Mouse (Mus musculus) myocyte (in vitro differentiated cells): ENCODE data around the gene Mcfd2. TPM values are rescaled to one million over a fixed set of nuclear protein-coding genes. Genes with fewer than 3 reads are reported as not detected.

Source experiments
- H3K27me3 ChIP-seq: one replicate; pipeline ENCODE4 v1.6.1; 2011; ENCODE audit not compliant: control insufficient read depth, insufficient read depth, insufficient read length
- H3K36me3 ChIP-seq: one replicate; pipeline ENCODE4 v1.6.1; 2011; ENCODE audit not compliant: control insufficient read depth, insufficient read depth
- H3K4me2 ChIP-seq: one replicate; pipeline ENCODE4 v1.6.1; 2011; ENCODE audit warnings: low read depth, control low read depth
- H3K4me3 ChIP-seq: one replicate; pipeline ENCODE4 v1.5.1; 2011; ENCODE audit warnings: mild to moderate bottlenecking, control low read depth, moderate library complexity
- H3K79me2 ChIP-seq: one replicate; pipeline ENCODE4 v1.6.1; 2011; ENCODE audit not compliant: control insufficient read depth, insufficient read depth
- H3ac ChIP-seq: one replicate; pipeline ENCODE4 v1.6.1; 2011; ENCODE audit not compliant: control insufficient read depth, insufficient read length
- CEBPB ChIP-seq: IDR thresholded peaks from 2 replicates; pipeline ENCODE4 v1.6.1; 2011; ENCODE audit warnings: mild to moderate bottlenecking, moderate library complexity; ENCODE audit not compliant: poor library complexity, insufficient read depth, severe bottlenecking
- E2F4 ChIP-seq: IDR thresholded peaks from one replicate; pipeline ENCODE4 v1.6.1; 2011; ENCODE audit warnings: mild to moderate bottlenecking, control low read depth, moderate library complexity; ENCODE audit not compliant: insufficient read depth
- MAX ChIP-seq: IDR thresholded peaks from one replicate; pipeline ENCODE4 v1.6.1; 2011; ENCODE audit warnings: low read depth, mild to moderate bottlenecking, control low read depth
- MYOD1 ChIP-seq, 3 experiments: IDR thresholded peaks; one replicate each; pipeline ENCODE4 v1.6.1; 2011; ENCODE audit warnings: control low read depth in 2 of 3, low read depth in 2 of 3, mild to moderate bottlenecking in 2 of 3, moderate library complexity in 1 of 3; ENCODE audit not compliant: insufficient read length in 2 of 3, control insufficient read depth in 1 of 3
- MYOG ChIP-seq, 3 experiments: IDR thresholded peaks; one replicate each; pipeline ENCODE4 v1.6.1; 2011; ENCODE audit warnings: control low read depth in 2 of 3, low read depth in 2 of 3, mild to moderate bottlenecking in 2 of 3; ENCODE audit not compliant: insufficient read length in 2 of 3, control insufficient read depth in 1 of 3, insufficient read depth in 1 of 3
- POLR2A ChIP-seq: IDR thresholded peaks from one replicate; pipeline ENCODE4 v1.6.1; 2011; ENCODE audit warnings: low read depth, mild to moderate bottlenecking, control low read depth, moderate library complexity; ENCODE audit not compliant: insufficient read length
- POLR2AphosphoS2 ChIP-seq: IDR thresholded peaks from one replicate; pipeline ENCODE4 v1.6.1; 2011; ENCODE audit warnings: low read depth, control low read depth; ENCODE audit not compliant: insufficient read length
- REST ChIP-seq: IDR thresholded peaks from one replicate; pipeline ENCODE4 v1.6.1; 2011; ENCODE audit warnings: mild to moderate bottlenecking, control low read depth, moderate library complexity; ENCODE audit not compliant: insufficient read depth, insufficient read length
- SRF ChIP-seq: IDR thresholded peaks from one replicate; pipeline ENCODE4 v1.6.1; 2011; ENCODE audit warnings: low read depth; ENCODE audit not compliant: control insufficient read depth, insufficient read length
- TCF12 ChIP-seq: IDR thresholded peaks from one replicate; pipeline ENCODE4 v1.6.1; 2011; ENCODE audit warnings: mild to moderate bottlenecking, control low read depth; ENCODE audit not compliant: poor library complexity, insufficient read depth, severe bottlenecking
- TCF3 ChIP-seq: IDR thresholded peaks from one replicate; pipeline ENCODE4 v1.6.1; 2011; ENCODE audit warnings: low read depth, control low read depth; ENCODE audit not compliant: insufficient read length
- USF1 ChIP-seq: IDR thresholded peaks from one replicate; pipeline ENCODE4 v1.6.1; 2011; ENCODE audit warnings: low read depth, mild to moderate bottlenecking, control low read depth, moderate library complexity
- polyA plus RNA-seq: library from polyadenylated mRNA; unstranded; fragments of >200 nt; fragmentation: generic; extraction: Trizol; gene quantifications from one replicate; pipeline ENCODE4 v1.2.1, GENCODE M21; 2012; ENCODE audit warnings: missing spikeins

Gene Mcfd2
- polyA plus RNA-seq, 1 experiment = 59.1 TPM

GRCm38 (mm10) chr17:87225384-87225783 is 40.4 kb downstream of the Mcfd2 start:
- H3K4me3 ChIP-seq = no peak overlapping the region
- TF ChIP-seq TCF12 = no peak
- TF ChIP-seq POLR2A = no peak
- no peak for TF ChIP-seq MAX
- no peak for TF ChIP-seq USF1
- no peak for TF ChIP-seq TCF3
- TF ChIP-seq SRF = no peak
- TF ChIP-seq MYOG (IDR thresholded peaks at IDR 0.05; ENCODE audit: control insufficient read depth in 1 of 3, insufficient read depth in 1 of 3, insufficient read length in 2 of 3, low read depth in 2 of 3) = no peak
- no peak for TF ChIP-seq REST
- no peak for TF ChIP-seq MYOD1 (IDR thresholded peaks at IDR 0.05; ENCODE audit: control insufficient read depth in 1 of 3, insufficient read length in 2 of 3, low read depth in 2 of 3)
- TF ChIP-seq CEBPB = no peak
- no peak for TF ChIP-seq POLR2AphosphoS2

DNA sequence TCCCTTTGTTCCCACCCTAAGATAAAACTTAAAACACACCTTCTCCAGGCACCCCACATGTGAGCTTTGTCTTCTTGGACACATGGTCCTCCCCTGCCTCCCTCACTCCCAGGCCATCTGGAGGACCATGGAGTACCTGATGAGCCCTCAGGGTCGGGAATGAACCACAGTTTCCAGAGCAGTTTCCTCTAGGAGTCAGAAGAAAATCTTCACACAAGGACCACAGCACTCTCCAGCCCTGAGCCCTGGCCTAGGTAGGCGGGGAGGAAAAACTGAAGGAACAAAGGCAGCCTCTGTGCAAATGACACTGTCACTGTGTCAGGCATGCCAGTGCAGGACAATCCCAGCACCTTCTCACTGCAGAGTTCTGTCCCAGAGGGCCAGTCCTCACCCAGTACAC is 41.3 kb downstream of the Mcfd2 start:
- Histone ChIP-seq H3K27me3 (no peaks in the 10 kb centered on the region), H3K79me2 (no peaks in the 10 kb centered on the region), H3K4me3 (no peak overlapping the region), H3K36me3 (no peaks in the 10 kb centered on the region), H3K4me2 (no peak overlapping the region), H3ac (no peak overlapping the region)
- TF ChIP-seq POLR2AphosphoS2 (no peak), MYOG (IDR thresholded peaks at IDR 0.05; ENCODE audit: control insufficient read depth in 1 of 3, insufficient read depth in 1 of 3, insufficient read length in 2 of 3, low read depth in 2 of 3) (no peak), POLR2A (no peak), MAX (no peak), E2F4 (no peak), CEBPB (no peak), SRF (no peak), MYOD1 (IDR thresholded peaks at IDR 0.05; ENCODE audit: control insufficient read depth in 1 of 3, insufficient read length in 2 of 3, low read depth in 2 of 3) (no peak), USF1 (no peak), TCF3 (no peak), TCF12 (no peak), REST (no peak)

More at GRCm38 (mm10) chr17:87225384-87225783, 40.4 kb downstream of the Mcfd2 start:
- Histone ChIP-seq H3K4me2 (no peak overlapping the region), H3ac (no peak overlapping the region), H3K36me3 (no peaks in the 10 kb centered on the region), H3K79me2 (no peaks in the 10 kb centered on the region), H3K27me3 (no peaks in the 10 kb centered on the region)

- TF ChIP-seq USF1 = no peak
- TF ChIP-seq TCF12 = no peak
- no peak for TF ChIP-seq POLR2A
- TF ChIP-seq E2F4 = no peak
- no peak for TF ChIP-seq SRF
- TF ChIP-seq TCF3 = no peak
- TF ChIP-seq MYOG (IDR thresholded peaks at IDR 0.05; ENCODE audit: control insufficient read depth in 1 of 3, insufficient read depth in 1 of 3, insufficient read length in 2 of 3, low read depth in 2 of 3) = no peak
- TF ChIP-seq MAX = no peak
- no peak for TF ChIP-seq CEBPB
- no peak for TF ChIP-seq REST
- TF ChIP-seq POLR2AphosphoS2 = no peak
- no peak for TF ChIP-seq MYOD1 (IDR thresholded peaks at IDR 0.05; ENCODE audit: control insufficient read depth in 1 of 3, insufficient read length in 2 of 3, low read depth in 2 of 3)
- Histone ChIP-seq H3K27me3 (no peaks in the 10 kb centered on the region), H3K4me2 (no peak overlapping the region), H3K79me2 (no peaks in the 10 kb centered on the region), H3K4me3 (no peak overlapping the region), H3K36me3 (no peaks in the 10 kb centered on the region), H3ac (no peak overlapping the region)
These were observed 46.3 kb downstream of the Mcfd2 start for GRCm38 (mm10) chr17:87219456-87219855.

DNA sequence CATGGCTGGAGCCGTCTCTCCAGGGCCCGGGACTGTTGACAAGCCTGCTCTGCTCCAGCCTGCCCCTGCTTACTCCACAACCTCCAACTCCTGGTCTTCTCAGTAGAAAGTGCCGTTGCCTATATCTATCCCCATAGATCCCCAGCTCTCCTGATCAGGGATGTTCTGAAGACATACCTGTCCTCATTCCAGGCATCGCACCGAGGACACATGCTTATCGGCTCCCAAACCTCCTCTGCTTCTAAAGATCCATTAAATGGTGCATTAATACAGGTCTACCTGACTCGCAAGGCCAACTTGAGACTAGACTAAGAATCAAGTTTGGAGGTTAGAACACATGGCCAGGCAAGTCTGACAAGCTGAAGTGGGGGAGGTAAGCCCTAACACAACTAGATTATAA is 51.2 kb downstream of the Mcfd2 start:
- no peaks in the 10 kb centered on the region for H3K36me3 ChIP-seq
- no peak for TF ChIP-seq MYOG (IDR thresholded peaks at IDR 0.05; ENCODE audit: control insufficient read depth in 1 of 3, insufficient read depth in 1 of 3, insufficient read length in 2 of 3, low read depth in 2 of 3)
- no peak for TF ChIP-seq USF1
- TF ChIP-seq POLR2A = no peak
- TF ChIP-seq E2F4 = no peak
- TF ChIP-seq SRF = no peak
- no peak for TF ChIP-seq TCF12
- TF ChIP-seq REST = no peak
- no peak for TF ChIP-seq MAX
- TF ChIP-seq MYOD1 (IDR thresholded peaks at IDR 0.05; ENCODE audit: control insufficient read depth in 1 of 3, insufficient read length in 2 of 3, low read depth in 2 of 3) = no peak
- TF ChIP-seq CEBPB = no peak
- TF ChIP-seq TCF3 = no peak
- TF ChIP-seq POLR2AphosphoS2 = no peak

More for the DNA sequence above, 51.2 kb downstream of the Mcfd2 start:
- Histone ChIP-seq H3ac (no peak overlapping the region), H3K27me3 (no peaks in the 10 kb centered on the region), H3K79me2 (no peaks in the 10 kb centered on the region), H3K4me3 (no peak overlapping the region), H3K4me2 (no peak overlapping the region)
